Mouse (Mus musculus) bone marrow macrophage, adult 2 months (primary cell): ENCODE data around the gene Rnf151.

ENCODE experiments used
- CTCF ChIP-seq: IDR thresholded peaks from 2 replicates; pipeline ENCODE4 v1.5.1; 2012; ENCODE audit warnings: low read depth, mild to moderate bottlenecking, low read length, moderate library complexity
- POLR2A ChIP-seq: IDR thresholded peaks from 2 replicates; pipeline ENCODE4 v1.6.1; 2012; ENCODE audit warnings: mild to moderate bottlenecking, low read depth, low read length, borderline replicate concordance

DNA sequence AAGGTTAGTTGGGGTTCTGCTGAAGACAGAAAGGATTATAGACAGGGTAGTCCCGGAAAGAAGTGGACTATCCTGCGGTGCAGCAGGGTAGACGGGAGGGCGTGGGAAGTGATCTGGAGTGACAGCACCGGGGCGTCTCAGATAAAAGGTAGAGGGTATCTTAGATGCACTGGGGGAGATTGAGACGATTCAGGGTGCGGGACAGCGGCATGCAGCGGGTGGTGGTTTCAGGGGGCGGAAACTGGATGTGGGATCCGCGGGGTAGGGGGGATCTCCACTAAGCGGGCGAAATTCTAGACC lies 6.0 kb upstream of the Rnf151 start:
- TF ChIP-seq CTCF (no peak), POLR2A (no peak)
